Mouse (Mus musculus) kidney, embryonic 14.5 days (tissue): Measurements from ENCODE around the gene Zfp202. TPM values are rescaled to one million over a fixed set of nuclear protein-coding genes. Genes with fewer than 3 reads are reported as not detected.

Experiments used
- ATAC-seq: fragments of 200-750 bp; cut with Nextera tagmentation; 2 replicates; pipeline ENCODE4 v1.8.0; 2017; ENCODE audit warnings: moderate number of reproducible peaks, mild to moderate bottlenecking, moderate TSS enrichment, moderate library complexity; ENCODE audit not compliant: low FRiP score, low TSS enrichment
- H3K27ac ChIP-seq: fragments of 300-500 bp; sonication (generic); 2 replicates; pipeline ENCODE4 v1.5.1; 2014; ENCODE audit warnings: low read depth, mild to moderate bottlenecking, low read length, moderate library complexity, mixed read lengths
- H3K27me3 ChIP-seq: fragments of 300-500 bp; sonication (generic); 2 replicates; pipeline ENCODE4 v1.6.1; 2014; ENCODE audit warnings: mild to moderate bottlenecking, low read length; ENCODE audit not compliant: control insufficient read depth, insufficient read depth
- H3K36me3 ChIP-seq: fragments of 300-500 bp; sonication (generic); 2 replicates; pipeline ENCODE4 v1.6.1; 2014; ENCODE audit warnings: low read length, mixed read lengths; ENCODE audit not compliant: control insufficient read depth, insufficient read depth
- H3K4me1 ChIP-seq: fragments of 300-500 bp; sonication (generic); 2 replicates; pipeline ENCODE4 v1.6.1; 2014; ENCODE audit warnings: low read length, mixed read lengths; ENCODE audit not compliant: control insufficient read depth, insufficient read depth
- H3K4me2 ChIP-seq: fragments of 300-500 bp; sonication (generic); replicated peaks from 2 replicates; pipeline ENCODE4 v1.6.1; 2014; ENCODE audit warnings: low read depth, mild to moderate bottlenecking, low read length
- H3K4me3 ChIP-seq: fragments of 300-500 bp; sonication (generic); 2 replicates; pipeline ENCODE4 v1.5.1; 2014; ENCODE audit warnings: mild to moderate bottlenecking, low read length
- H3K9ac ChIP-seq: fragments of 300-500 bp; sonication (generic); 2 replicates; pipeline ENCODE4 v1.6.1; 2014; ENCODE audit warnings: low read depth, mild to moderate bottlenecking, low read length, moderate library complexity
- H3K9me3 ChIP-seq: fragments of 300-500 bp; sonication (generic); 2 replicates; pipeline ENCODE4 v1.6.1; 2016; ENCODE audit warnings: low read length; ENCODE audit not compliant: control insufficient read depth
- WGBS: fragments of 180-500 bp; shearing (Covaris S2); extraction: QIAGEN DNeasy Blood & Tissue Kit; methylation state at CpG from one replicate; pipeline ENCODE4 v1.1.7; 2014; 5-methylcytosine and 5-hydroxymethylcytosine counted together
- polyA plus RNA-seq: library from polyadenylated mRNA; unstranded; fragments of >200 nt; fragmentation: Nextera tagmentation; extraction: Ambion mirVana; gene quantifications from 2 replicates; pipeline ENCODE4 v1.2.1, GENCODE M21; 2014

Zfp202 gene
- polyA plus RNA-seq, 1 experiment from 2014 or later, result 8.5 TPM

DNA sequence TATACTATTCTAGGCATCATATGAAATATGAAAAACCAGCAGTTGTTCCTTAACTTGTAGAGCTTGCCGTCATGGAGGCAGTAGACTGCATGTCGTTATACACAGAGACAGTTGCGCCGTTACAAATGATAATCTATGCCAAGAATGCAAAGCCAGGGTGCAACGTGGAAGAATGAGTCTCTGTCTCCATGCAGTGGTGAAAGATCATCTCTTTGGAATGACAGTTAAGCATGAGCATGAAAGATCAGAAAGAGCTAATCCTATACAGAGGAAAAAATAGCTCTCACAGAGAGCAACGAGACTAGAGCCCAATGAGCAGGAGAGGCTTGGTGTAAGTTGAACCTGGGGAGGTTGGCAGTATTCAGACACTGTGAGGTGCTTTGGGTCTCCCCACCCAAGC, 54.6 kb downstream of the Zfp202 start:
- 87% methylated on average over 6 of the region's 6 CpGs for WGBS
- no peak overlapping the region for H3K4me2 ChIP-seq
- H3K27me3 ChIP-seq, result peaks cover 5% of the 10 kb centered on the region; the same call in 1 of the 2 replicates
- H3K4me3 ChIP-seq, result no peak overlapping the region
- no peaks in the 10 kb centered on the region for H3K4me1 ChIP-seq
- no peaks in the 10 kb centered on the region for H3K36me3 ChIP-seq
- H3K9ac ChIP-seq, result no peak overlapping the region
- peaks cover 3% of the 10 kb centered on the region; the same call in 1 of the 2 replicates for H3K9me3 ChIP-seq
- no peak for ATAC-seq
- no peak overlapping the region for H3K27ac ChIP-seq

DNA sequence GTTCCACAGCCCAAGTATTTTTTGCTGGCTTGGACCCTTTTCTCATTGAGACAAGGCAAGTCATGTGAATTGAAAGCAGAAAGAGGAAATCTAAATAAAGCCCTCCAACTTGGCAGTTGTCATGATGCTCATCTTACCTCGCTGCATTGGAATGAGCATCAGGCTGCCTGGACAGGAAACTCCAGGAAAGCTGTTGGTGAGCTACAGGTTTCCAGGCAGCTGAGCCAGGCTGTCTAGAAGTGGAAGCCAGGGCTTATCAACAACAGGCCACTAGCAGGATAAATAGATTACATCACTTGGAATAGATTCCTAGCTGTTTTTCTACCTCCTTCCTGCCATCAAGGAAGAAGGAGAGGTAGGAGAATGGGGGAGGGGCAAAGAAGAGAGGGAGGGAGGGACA, 57.0 kb downstream of the Zfp202 start:
- Histone ChIP-seq H3K27ac (no peak overlapping the region), H3K4me3 (no peak overlapping the region), H3K9me3 (peaks cover 3% of the 10 kb centered on the region; the same call in 1 of the 2 replicates), H3K4me1 (no peaks in the 10 kb centered on the region), H3K4me2 (no peak overlapping the region), H3K9ac (no peak overlapping the region), H3K27me3 (no peaks in the 10 kb centered on the region), H3K36me3 (no peaks in the 10 kb centered on the region)
- no peak for ATAC-seq
- WGBS, result 86% methylated on average over 1 of the region's 1 CpGs

DNA sequence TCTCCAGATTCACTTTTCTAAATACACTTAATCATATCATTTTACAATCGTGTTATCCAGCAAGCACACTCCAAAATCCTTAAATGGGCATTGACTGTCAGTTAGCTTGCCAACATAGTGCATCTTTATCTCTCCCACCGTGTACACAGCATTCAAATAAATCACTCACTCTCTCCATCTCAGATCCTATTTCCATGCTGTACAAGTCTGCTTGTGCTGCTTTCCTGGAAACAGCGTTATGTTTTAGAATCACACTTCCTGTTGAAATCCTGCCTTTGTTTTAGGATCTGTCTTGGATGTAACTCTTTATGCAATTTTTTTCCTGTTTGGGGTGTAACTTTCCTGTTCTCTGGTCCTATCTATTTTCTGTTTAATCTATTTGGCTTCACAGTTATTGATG, 60.3 kb downstream of the Zfp202 start:
- no peaks in the 10 kb centered on the region for H3K27me3 ChIP-seq
- H3K9me3 ChIP-seq, result peaks cover 3% of the 10 kb centered on the region; the same call in 1 of the 2 replicates
- H3K4me2 ChIP-seq, result no peak overlapping the region
- no peak for ATAC-seq
- H3K9ac ChIP-seq, result no peak overlapping the region
- WGBS, result 55% methylated on average over 3 of the region's 3 CpGs
- no peaks in the 10 kb centered on the region for H3K36me3 ChIP-seq
- no peak overlapping the region for H3K27ac ChIP-seq
- no peak overlapping the region for H3K4me3 ChIP-seq
- no peaks in the 10 kb centered on the region for H3K4me1 ChIP-seq

Other genes starting within 250 kb of the Zfp202 start
- 0.07 TPM in 1 of 2 replicates, not detected in the other for gene Olfr975, start 240.3 kb upstream of the Zfp202 start, polyA plus RNA-seq
- not detected in 2 replicates for gene Olfr976, start 231.2 kb upstream of the Zfp202 start, polyA plus RNA-seq
- gene Olfr978, start 200.2 kb upstream of the Zfp202 start, polyA plus RNA-seq, result not detected in 2 replicates
- gene Olfr979, start 188.9 kb upstream of the Zfp202 start, polyA plus RNA-seq, result not detected in 2 replicates
- not detected in 2 replicates for gene Olfr980, start 182.7 kb upstream of the Zfp202 start, polyA plus RNA-seq
- gene Olfr981, start 170.9 kb upstream of the Zfp202 start, polyA plus RNA-seq, result not detected in 2 replicates
- not detected in 2 replicates for gene Olfr982, start 118.5 kb upstream of the Zfp202 start, polyA plus RNA-seq
- gene Olfr983, start 98.7 kb upstream of the Zfp202 start, polyA plus RNA-seq, result not detected in 2 replicates
- gene Olfr984, start 78.1 kb upstream of the Zfp202 start, polyA plus RNA-seq, result not detected in 2 replicates
- gene Olfr985, start 62.1 kb upstream of the Zfp202 start, polyA plus RNA-seq, result not detected in 2 replicates
- gene Tmem225, start 44.2 kb upstream of the Zfp202 start, polyA plus RNA-seq, result not detected in 2 replicates
- not detected in 2 replicates for gene Olfr986, start 11.4 kb upstream of the Zfp202 start, polyA plus RNA-seq
- 0.20 and 0.24 TPM in 2 replicates for gene Scn3b, start 76.9 kb downstream of the Zfp202 start, polyA plus RNA-seq